Mouse (Mus musculus) kidney, postnatal 36 days (tissue): ENCODE measurements at regions not wholly inside any gene's neighbourhood (a gene's known extent, or its start where the extent isn't known, plus 50 kb on each side); places are given as distances from the start of the nearest gene placed in this dataset.

Experiments used
- DNase-seq, 2 experiments: peaks; one replicate each; pipeline ENCODE4 v3.0.0; 2021 to 2022; ENCODE audit warnings: mixed read lengths in 2 of 2

DNA sequence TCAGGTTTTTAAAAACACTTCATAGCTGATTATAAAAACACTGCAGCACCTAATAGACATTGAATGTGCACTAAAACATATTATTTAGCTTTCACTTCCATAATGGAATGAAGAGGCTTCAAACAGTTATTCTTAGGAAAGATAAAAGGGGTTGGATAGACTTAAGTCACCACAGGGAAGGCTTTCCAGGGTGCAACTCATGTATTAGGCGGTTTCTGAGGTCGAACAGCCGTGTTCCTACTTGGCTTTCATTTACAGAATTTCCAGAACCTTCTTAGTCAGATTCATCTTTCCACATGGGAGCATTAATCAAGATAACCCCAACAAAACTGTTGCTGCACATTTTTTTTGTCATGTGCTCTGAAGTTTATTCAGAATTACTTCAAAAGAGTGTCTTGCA is 279.8 kb upstream of the Tle1 start:
- DNase-seq, result no peak

DNA sequence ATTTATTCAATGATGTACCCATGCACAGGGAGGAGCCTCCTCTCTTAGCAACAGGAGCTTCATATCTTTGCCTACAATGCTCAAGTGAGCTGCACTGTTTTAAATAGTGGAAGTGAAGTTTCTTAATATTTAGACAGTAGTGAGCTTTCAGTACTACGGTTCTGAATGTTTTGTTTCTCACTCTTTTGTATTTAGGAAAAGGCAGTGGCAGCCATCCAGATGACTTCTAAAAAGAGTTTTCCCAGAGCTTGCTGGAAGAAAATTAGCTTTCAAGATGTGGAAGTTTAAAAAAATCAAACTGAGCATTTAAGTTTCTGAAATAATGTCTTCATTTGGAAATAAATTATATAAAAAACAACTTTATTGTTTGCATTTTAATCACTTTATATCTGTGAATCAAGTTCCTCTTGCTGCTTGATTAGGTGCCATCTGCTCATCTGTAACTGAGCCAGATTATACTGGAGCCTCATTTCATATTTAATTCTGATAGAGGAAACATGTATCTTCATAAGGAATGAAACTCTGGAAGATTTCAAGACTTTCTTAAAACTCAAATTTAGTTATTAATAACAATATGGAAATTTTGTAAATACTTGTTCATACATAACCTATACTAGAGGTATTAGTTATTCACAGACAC is 268.6 kb upstream of the Tle1 start:
- DNase-seq, result no peak

DNA sequence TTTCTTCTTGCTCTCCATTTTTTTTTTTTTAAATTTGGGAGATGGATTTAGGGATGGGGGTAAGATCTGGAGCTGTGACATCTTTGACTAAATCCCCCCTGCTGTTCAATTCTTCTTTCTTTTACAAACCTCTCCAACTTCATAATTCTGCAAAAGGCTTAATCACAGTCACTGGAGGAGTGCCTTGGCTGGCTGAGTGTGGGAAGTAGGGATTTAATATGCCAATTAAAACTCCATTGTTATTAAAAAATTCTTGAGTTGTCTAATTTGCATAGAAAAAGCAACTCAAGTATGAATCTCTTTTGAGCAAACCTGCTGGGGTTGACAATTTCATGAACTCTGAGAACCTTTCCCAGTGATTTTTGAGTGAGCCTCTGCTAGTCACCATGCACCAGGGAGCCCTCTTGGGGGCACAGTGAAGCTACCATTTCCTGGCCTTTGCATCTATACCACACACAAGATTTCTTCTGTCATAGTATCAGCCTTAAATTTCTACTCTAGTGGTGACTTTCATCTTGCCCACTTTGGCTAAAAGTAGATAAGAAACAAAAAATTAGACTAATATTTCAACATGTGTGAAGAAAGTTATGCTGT is 243.6 kb upstream of the Tle1 start:
- no peak for DNase-seq

DNA sequence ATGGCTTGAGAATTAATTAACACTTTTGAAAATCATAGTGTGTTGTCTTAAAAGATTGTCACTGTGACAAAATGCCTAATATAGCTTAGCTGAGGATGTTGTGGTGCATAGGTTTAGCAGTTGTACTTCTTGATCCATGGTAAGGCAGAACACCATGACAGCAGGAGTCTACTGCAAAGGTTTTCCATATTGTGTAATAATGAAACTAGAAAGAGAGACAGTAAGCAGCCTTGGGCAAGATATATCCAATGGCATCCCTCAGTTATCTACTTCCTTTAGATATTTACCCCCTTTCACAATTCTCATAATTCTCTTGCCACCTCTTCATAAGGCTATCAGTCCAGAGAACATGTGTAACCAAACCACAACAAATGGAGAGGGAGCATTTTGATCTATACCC is 236.6 kb upstream of the Tle1 start:
- no peak for DNase-seq

DNA sequence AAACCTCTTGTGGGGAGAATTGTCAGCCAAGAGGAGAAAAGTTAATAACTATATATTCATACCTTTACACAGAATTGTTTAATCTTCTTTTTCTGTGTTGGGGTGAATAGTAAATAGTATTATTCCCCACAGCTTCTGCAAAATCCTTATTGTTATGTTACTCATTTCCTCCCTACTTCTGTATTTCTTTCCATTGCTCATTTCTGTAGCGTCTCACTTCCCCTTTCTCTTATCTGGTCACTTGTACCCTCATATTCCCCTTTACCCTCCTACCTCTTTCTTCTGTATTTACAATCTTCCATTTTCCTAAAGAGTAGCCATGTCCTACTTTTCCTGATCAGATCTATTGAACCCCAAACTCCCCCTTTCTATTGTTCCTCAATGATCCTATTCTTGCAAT is 224.6 kb upstream of the Tle1 start:
- DNase-seq, result no peak

DNA sequence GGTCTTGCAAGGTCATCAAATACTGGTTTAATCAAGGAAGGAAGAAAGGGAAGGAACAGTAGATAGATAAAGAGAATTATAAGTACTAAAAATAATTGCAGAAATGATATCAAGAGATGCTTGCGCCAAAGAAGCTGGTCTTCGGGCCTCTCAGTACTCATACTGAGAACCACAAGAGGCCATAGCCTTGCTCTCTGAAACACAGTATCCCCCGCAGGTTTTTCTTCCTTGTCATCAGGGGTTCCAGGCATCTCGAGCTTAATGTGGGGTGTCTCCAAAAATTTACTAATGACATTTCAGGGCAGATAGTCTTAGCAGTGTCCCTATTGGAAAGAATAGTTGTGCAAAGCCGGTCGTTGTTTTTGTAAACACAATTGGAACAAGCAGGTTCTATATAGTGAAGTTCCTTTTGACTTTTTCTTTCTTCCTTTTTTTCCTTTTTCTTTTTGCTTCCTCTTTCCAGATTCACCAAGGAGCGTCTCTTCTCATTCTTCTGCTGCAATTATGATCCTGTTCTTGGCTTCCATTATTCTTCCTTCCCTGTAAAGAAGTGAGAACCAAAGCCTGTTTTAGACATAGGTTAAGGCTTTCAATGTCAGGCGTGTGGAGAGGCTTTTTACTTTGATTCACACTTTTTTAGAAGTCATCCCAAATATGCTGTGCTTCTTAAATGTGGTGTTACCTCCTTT is 211.5 kb upstream of the Tle1 start:
- no peak for DNase-seq

DNA sequence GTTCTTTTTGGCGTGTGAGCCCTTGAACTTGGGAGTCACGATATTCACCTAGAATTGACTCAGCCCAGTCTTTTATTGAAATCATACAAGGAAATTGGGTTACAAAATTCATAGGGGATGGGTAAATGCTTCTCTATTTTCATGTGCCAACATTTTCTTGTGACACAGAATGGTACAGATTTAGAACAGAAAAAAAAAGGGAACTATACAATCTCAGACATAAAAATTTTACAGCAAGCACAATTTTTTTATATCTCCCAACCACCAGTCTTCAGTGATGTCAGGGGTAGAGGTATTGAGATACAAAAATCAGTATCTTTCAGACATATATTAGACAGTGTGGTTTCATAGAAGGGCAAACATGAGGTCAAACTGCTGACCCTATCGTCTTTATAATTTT is 210.6 kb upstream of the Tle1 start:
- no peak for DNase-seq

DNA sequence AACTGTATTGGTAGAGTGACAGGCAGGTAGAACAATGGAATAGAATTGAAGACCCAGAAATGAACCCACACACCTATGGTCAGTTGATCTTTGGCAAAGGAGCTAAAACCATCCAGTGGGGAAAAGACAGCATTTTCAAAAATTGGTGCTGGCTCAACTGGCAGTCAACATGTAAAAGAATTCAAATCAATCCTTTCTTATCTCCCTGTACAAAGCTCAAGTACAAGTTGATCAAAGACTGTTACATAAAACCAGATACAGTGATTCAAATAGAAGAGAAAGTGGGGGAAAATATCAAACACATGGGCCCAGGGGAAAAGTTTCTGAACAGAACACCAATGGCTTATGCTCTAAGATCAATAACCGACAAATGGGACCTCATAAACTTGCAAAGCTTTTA is 200.0 kb upstream of the Tle1 start:
- no peak for DNase-seq

DNA sequence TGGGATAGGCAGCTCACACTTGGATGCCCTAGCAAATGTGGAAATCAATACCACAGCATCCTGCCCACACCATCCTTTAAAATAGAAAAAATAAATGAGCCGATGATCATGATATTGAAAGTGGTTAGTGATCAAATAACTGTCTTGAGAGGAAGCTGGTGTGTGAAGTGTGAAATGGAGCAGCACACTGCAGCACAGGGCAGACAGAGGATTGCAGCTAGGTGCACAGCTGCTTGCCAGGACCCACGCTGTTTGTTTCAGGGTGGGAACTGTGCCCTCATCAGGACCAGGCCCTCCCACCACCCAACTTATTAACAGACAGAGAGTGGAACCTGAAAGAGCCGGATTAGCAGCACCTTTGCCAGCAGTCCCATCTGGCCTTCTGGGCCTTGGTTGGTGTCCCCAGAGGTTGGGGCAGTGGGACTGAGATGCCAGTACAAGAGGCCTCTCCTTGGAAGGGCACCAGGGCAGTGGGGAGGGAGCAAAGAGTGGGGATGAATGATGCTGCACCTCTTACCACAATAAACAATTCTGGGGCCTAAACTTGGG is 191.2 kb upstream of the Tle1 start:
- no peak for DNase-seq

DNA sequence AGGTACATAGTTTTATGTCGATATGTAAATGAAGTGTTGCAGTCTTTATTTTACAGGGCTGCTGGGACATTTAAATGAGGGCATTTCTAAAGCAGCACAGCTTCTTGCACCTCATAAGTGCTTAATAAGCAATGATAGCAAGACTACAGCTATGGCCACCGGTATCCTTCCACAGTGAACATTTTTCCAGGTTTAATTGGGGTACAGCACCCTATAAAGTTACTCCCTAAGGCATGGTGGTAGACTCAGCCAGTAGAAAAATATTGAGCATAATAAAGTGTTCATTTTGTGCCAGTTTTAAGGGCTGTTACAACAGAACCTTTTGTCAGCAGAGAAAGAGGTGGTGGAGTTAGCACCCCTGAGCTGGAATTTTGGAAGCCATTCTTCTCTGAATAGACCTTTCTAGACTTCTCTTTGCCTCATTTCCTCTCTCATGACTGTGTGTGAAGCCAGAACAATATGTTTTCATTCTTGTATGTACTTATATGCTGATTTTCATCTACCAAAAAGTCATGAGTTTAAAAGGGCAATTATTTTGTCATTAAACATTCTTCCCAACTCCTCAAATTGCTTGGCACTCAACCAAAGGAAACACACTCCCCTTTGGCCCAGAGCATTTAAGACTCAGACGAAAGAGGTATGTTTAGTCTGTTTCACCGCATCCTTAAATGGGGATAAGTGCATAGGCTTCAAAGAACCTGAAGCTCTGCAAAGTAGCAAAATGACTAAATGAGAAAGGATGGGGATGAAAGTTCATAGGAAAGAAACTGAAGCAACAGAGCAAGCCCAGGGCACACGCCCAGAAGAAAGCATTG is 189.3 kb upstream of the Tle1 start:
- no peak for DNase-seq

DNA sequence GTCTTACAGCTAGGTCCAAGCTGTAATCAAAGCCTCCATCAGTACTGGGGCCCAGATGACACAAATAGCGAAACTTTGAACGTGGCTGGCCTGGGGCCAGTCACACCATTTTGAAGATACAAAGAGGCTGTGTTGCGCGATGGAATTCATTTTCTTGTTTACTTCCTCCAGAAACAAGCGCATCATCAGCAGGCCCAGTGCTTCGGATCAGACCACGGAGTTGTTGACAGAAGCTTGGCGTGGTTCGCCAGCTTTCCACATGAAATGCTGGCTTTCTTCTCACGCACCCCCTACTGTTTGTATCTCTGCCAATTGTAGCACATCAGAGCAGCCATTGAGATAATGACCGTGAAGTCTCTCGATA is 184.2 kb upstream of the Tle1 start:
- DNase-seq, result peak; percentile 11 to 19

DNA sequence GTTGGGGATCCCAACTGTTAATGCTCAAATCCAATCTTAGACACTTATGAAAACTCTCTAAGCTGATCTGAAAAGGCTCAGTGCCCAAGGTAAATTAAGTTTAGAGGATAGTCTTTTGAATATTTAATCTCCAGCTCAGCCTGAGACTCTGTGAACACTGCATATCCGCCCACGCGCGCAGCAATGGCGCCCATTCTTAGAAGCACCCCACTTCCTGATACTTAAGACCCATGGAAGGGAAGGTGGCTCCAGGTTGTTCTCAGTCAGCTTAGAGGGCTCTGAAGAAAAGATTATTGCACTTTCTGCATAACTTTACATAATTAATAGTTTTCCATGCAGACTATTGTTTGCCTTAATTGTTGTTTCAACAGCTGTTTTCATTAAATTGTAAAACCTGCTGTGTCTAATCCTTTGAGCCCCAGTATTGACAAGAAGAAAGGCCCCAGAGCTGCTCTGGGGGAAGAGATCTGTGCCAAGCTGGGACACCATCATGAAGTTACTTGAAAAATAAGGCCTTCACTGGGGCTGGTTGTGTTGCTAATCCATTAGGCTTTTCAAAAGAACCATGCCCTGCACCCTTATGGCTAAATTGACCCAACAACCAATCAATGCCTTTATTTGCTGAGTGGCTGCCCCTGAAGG is 183.7 kb upstream of the Tle1 start:
- no peak for DNase-seq

DNA sequence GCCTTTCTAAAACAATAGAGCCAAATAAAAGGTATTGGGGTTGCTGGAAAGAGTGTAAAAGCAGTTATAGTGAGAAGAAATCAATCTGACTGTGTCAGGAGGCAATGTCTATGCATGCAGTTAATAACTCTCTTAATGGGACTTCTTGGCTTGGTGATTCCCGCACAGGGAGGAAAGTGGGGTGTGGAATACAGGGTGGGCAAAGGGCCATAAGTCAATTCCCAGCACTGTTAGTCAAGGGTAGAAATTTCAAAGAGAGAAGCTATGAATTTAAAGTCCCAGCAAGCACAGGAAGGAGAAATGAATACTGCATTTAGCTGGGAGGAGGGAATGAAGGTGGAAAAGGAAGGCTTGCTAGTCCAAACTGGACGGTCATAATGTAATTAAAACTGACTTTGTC is 183.0 kb upstream of the Tle1 start:
- DNase-seq, result no peak

DNA sequence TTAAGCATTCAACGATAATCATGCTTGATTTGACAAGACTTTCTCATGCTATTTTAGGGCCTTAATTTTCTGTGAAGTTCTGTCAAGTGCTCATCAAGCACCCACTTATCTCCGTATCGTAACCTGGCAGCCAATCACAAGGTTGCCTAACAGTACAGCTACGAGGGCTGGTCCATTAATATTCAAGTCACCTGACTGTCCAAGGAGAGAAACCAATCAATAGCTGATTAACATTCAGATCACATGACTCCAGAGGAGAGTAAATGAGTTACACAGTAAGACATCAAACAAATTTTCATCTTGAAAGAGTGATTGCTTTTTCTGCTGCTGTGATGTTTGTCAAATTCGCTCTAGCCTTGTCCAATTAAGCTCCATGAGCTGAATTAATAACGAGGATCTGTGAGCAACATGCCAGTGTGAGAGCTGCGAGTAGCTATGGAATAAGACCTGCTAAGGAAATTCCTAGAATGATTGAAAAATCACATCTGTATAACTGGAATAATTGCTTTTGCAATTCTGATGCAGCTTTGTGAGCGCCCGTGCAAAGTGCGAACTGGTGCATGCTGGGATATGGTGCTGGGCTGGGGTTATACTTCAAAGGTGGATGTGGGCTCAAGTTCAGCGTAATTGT is 181.9 kb upstream of the Tle1 start:
- no peak for DNase-seq

DNA sequence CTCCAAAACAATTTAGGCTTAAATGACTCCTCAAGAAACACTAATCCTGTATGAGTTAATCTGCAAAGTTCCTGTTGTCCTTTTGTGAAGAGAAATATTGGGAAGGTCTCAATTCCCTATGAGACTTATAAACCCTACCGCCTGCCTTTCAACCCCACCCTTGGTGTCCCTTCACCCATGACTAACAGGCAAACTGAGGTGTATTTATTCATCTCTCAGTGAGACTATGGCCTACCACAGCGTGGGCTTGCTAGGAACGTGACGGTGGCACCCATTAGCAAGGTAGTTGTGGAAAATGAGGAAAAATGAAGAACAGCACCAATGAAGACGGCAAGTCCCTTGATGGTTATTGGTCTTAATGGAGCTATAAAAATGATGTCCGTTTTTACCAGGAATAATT is 181.0 kb upstream of the Tle1 start:
- DNase-seq, result no peak

DNA sequence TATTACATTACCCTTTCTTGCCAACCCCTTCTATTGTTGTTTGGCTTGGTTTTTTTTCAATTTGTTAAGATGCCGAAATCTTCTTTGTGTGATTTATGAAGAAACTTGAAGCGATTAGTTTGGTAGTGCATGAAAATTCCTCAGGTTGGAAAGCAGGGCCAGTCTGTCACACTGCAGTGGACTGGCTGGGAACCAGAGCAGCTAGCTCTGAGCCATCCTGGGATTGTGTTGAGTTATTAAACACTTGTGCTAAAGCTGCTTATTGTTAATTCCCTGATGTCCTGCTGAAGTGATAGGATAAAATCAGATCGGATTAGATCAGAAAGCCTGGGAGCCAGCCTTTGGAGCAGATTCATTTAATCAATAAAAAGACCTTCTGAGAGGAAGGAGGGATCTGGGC is 180.4 kb upstream of the Tle1 start:
- no peak for DNase-seq

DNA sequence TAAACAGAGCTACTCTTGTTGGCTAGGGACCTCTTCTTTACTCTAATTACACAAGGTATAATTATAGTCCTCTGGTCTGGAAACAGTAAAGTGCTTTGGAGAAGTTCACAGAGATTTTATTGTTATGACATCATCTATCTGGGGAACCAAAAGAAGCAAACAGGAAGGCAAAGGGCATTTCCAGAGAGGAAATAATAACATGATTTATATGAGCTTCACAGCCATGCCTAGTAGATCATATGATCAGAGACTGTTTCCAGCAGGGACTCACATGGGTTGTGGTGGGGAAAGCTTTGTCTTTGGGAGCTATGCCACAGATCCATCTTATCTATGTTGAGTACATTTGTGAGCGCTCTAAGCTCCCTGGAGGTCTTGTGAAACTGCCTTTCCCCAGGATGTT is 178.8 kb upstream of the Tle1 start:
- DNase-seq, result peak; percentile 10 to 57

DNA sequence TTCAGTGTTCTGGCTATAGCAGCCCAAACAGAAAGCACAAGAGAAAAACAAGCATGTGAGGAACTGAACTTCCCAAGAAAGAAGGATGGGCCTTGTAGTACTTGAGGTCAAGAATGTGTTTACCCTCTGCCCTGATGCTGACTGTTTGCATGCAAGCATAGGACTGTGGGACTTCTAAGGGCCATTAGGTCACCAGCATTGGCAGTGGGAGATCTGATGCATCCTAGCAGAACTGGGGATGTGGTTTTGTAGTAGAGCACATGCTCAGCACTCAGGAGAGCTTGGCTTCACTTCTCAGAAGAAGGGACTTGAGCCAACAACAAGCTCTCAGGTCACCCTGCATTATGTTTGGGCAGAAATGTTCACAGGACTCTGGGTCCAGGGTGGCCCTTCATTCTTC is 178.3 kb upstream of the Tle1 start:
- DNase-seq, result peak; percentile 52 to 72

DNA sequence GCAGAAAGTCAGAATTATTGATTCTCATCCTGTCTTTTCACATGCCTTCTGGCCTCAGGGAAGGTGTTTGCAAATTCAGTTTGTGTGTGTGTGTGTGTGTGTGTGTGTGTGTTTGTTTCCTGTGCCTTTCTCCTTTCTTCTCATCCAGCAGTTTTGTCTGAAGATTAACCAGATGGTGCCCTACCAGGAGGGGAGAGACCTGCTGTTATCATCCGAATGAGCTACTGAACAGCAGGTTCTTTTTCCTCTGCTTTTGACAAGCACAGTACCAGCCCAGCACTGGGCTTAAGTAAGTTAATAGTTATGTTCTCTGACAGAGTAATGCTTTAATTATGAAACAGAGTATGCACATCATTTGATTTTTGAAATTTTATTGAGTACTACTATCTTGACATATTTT is 176.8 kb upstream of the Tle1 start:
- DNase-seq, result no peak

DNA sequence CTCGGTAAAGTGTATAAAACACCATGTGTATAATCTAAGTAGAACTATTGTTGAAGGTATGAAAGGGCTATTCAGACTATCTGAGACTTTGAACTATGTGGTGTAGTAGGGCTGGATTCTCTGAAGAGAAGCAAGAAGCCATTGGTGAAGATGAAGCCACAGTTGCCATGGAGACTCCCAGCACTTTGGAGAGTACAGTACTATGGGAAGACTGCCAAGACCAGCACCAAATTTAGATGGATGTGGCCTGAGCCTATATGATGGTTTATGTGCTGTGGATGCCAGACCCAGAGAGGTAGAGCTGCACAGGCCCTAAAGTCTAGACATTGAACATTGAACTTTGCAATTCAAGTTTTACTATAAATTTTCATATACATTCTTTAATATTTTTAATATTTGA is 151.3 kb upstream of the Tle1 start:
- no peak for DNase-seq

DNA sequence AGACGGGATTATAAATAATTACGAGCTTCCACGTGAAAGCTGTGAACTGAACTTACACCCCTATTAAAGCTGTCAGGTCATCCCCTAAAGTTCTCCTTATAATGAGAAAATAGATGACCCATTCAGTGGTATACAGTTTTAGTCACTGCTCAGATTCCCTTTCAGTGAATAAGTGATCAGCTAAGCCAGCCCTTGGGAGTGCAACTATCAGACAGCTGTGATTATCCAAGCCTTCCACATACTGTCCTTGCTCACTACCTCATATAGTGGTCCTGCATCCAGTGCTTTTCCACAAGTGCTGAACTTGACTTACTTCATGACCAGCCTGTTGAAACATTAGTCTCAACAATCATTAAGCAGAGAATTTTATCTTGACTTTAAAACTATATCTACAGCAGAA is 131.2 kb upstream of the Tle1 start:
- no peak for DNase-seq

DNA sequence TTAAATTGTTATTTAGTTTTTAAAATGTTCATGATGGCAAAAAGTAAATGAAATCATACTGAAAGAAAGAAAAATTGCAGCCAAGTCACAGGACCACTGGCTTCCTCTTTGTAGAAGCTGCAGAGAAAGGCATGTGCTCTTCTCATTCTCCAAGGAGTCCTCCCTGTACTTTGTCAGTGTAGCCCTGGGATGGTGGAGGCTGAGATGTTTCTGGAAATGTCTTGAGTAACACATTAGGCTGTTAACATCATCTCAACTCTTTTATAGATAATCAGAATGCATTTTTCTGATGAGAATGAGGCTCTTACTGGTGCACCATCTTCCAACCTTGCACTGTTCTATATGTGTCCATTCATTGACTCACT is 128.3 kb upstream of the Tle1 start:
- no peak for DNase-seq
